Mouse (Mus musculus): ENCODE data around the gene Gm21962.

- TF ChIP-seq CTCF (IDR thresholded peaks at IDR 0.05; ENCODE audit: control insufficient read depth, insufficient read depth, insufficient replicate concordance, low read depth, low read length) = no peak
- no peak for TF ChIP-seq POLR2A (IDR thresholded peaks at IDR 0.05; ENCODE audit: control insufficient read depth, low read depth, low read length)
Measured at GRCm38 (mm10) chr3:137647427-137648100, 23.8 kb upstream of the Gm21962 start.

Data from testis, adult 2 months (tissue).